Mouse (Mus musculus) leukemia stem cell, adult 10-12 weeks (primary cell): ENCODE measurements around the gene Fgf2. TPM values are rescaled to one million over a fixed set of nuclear protein-coding genes. Genes with fewer than 3 reads are reported as not detected.

Experiments
- polyA plus RNA-seq: library from polyadenylated mRNA; stranded (reverse); fragments of >175 nt; gene quantifications from 2 replicates; pipeline ENCODE4 v1.2.3, GENCODE M21; 2012; ENCODE audit warnings: low replicate concordance

Gene Fgf2
- polyA plus RNA-seq = not detected in 2 replicates

GRCm38 (mm10) chr3:37348221-37349165 lies at the start of gene Fgf2:
TSS of gene Fgf2 (plus strand) at chr3:37348346.

GRCm38 (mm10) chr3:37312370-37312941 lies 35.7 kb upstream of the Fgf2 start, which contains the start of the genes Bbs12 and Cetn4:
TSS of gene Bbs12 (plus strand) at chr3:37312554.
TSS of gene Cetn4 (minus strand) at chr3:37312708.

GRCm38 (mm10) chr3:37419458-37419991 lies 71.4 kb downstream of the Fgf2 start, which contains the start of gene Spata5:
TSS of gene Spata5 (plus strand) at chr3:37419896.

GRCm38 (mm10) chr3:37420072-37420471 lies 71.9 kb downstream of the Fgf2 start, which contains the start of gene Nudt6:
TSS of gene Nudt6 (minus strand) at chr3:37420211.

Other genes with a start within 250 kb of the Fgf2 start
- not detected in 2 replicates for gene Il2, start 222.4 kb upstream of the Fgf2 start, polyA plus RNA-seq
- not detected in 2 replicates for gene Il21, start 115.7 kb upstream of the Fgf2 start, polyA plus RNA-seq
- 0.11 TPM in 1 of 2 replicates, not detected in the other for gene Bbs12, start 35.8 kb upstream of the Fgf2 start, polyA plus RNA-seq
- 1.6 and 2.0 TPM in 2 replicates for gene Cetn4, start 35.6 kb upstream of the Fgf2 start, polyA plus RNA-seq
- 11.1 and 20.1 TPM in 2 replicates for gene Spata5, start 71.5 kb downstream of the Fgf2 start, polyA plus RNA-seq
- gene Nudt6, start 71.9 kb downstream of the Fgf2 start, polyA plus RNA-seq = 5.3 and 9.6 TPM in 2 replicates